Mouse (Mus musculus) small intestine, adult 2 months (tissue): ENCODE data around the gene Soat2.

Experiments used
- CTCF ChIP-seq: fragments of 200-500 bp; IDR thresholded peaks from 2 replicates; pipeline ENCODE4 v1.5.1; 2012; ENCODE audit warnings: low read depth, mild to moderate bottlenecking, control low read depth, inconsistent platforms, low read length, moderate library complexity, mixed read lengths; ENCODE audit not compliant: insufficient replicate concordance, insufficient read length; ENCODE audit errors: extremely low read depth
- POLR2A ChIP-seq: fragments of 200-500 bp; IDR thresholded peaks from 2 replicates; pipeline ENCODE4 v1.6.1; 2012; ENCODE audit warnings: low read depth, mild to moderate bottlenecking, control low read depth, inconsistent platforms, low read length, moderate library complexity

DNA sequence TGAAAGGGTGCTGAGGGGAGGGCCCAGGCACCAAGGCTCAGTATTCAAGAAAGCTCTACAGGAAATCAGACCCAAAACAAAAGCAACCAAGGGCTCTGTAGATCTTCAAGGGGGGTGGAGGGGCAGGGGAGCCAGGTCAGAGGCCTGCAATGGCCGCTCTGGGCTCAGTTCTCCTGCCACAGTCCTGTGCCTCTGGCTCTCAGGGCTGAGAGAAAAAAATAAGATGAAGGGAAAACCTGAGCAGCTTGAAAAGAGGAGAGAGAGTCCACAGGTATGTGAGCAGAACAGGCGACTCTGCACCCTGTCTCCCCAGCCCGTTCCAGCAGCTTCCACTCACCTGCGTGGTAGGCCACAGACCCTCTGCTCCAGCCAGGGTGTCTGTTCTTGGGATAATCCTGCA, 31.7 kb upstream of the Soat2 start:
- no peak for TF ChIP-seq CTCF
- no peak for TF ChIP-seq POLR2A
